Mouse (Mus musculus): ENCODE measurements at regions not wholly inside any gene's neighbourhood (a gene's known extent, or its start where the extent isn't known, plus 50 kb on each side); places are given as distances from the start of the nearest gene placed in this dataset.
"Not testable (repeated sequence)": the region's sequence is repeated elsewhere in the genome, so short reads cannot be mapped to it uniquely, and the experiment has no call there.

GRCm38 (mm10) chr4:49958275-49958674 lies 112.7 kb upstream of the Grin3a start:
- peak; percentile 63 for TF ChIP-seq CTCF (IDR thresholded peaks at IDR 0.05)
- H3K36me3 ChIP-seq (ENCODE audit: insufficient read depth, low read length), result no peaks in the 10 kb centered on the region
- H3K4me3 ChIP-seq (ENCODE audit: low read depth, low read length), result no peak overlapping the region
- H3K27me3 ChIP-seq (ENCODE audit: insufficient read depth, low read length), result no peaks in the 10 kb centered on the region
- no peaks in the 10 kb centered on the region for H3K4me1 ChIP-seq (ENCODE audit: insufficient read depth, low read length)
- no peak overlapping the region for H3K4me2 ChIP-seq (ENCODE audit: low read depth, low read length, poor library complexity, severe bottlenecking)
- peak; percentile 60 for DNase-seq (ENCODE audit: low spot score)
- no peaks in the 10 kb centered on the region for H3K9me3 ChIP-seq (ENCODE audit: low read length)
- H3K9ac ChIP-seq (replicated peaks; ENCODE audit: low read length, poor library complexity, severe bottlenecking), result no peak overlapping the region
- WGBS, result 30% methylated on average over 2 of the region's 2 CpGs
- no peak for ATAC-seq (ENCODE audit: low FRiP score)
- H3K27ac ChIP-seq (ENCODE audit: low read depth, low read length), result no peak overlapping the region

DNA sequence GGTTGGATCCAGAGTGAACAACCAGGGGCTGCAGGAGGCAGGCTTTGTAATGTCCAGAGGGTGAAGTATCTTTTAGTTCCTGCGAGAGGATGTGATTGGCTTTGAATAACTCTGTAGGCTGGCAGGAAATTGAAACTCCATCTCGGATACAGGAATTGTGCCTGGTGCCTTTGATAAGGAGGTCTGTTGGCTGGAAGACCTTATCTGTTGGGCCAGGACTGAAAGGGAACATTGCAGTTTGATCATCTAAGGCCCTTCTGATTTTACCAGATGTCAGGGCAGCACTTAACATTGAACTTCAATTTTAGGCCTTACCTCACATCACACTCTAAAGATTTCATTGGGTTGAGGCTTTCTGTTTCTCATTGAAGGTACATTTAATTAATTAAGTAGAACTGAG lies 111.3 kb upstream of the Grin3a start:
- DNase-seq (ENCODE audit: low spot score) (no peak), ATAC-seq (ENCODE audit: low FRiP score) (no peak)
- no peak overlapping the region for H3K27ac ChIP-seq (ENCODE audit: low read depth, low read length)
- no peaks in the 10 kb centered on the region for H3K4me1 ChIP-seq (ENCODE audit: insufficient read depth, low read length)
- no peak for TF ChIP-seq CTCF (IDR thresholded peaks at IDR 0.05)
- no peaks in the 10 kb centered on the region for H3K36me3 ChIP-seq (ENCODE audit: insufficient read depth, low read length)
- no peak overlapping the region for H3K4me2 ChIP-seq (ENCODE audit: low read depth, low read length, poor library complexity, severe bottlenecking)
- H3K4me3 ChIP-seq (ENCODE audit: low read depth, low read length), result no peak overlapping the region
- WGBS, result 60% methylated on average over 2 of the region's 2 CpGs
- no peaks in the 10 kb centered on the region for H3K27me3 ChIP-seq (ENCODE audit: insufficient read depth, low read length)
- no peak overlapping the region for H3K9ac ChIP-seq (replicated peaks; ENCODE audit: low read length, poor library complexity, severe bottlenecking)
- no peaks in the 10 kb centered on the region for H3K9me3 ChIP-seq (ENCODE audit: low read length)

GRCm38 (mm10) chr4:49946306-49946705 lies 100.8 kb upstream of the Grin3a start:
- 85% methylated on average over 7 of the region's 7 CpGs for WGBS
- peak; percentile 18 for DNase-seq (ENCODE audit: low spot score)
- H3K4me3 ChIP-seq (ENCODE audit: low read depth, low read length), result no peak overlapping the region

GRCm38 (mm10) chr4:49937471-49937870 lies 91.9 kb upstream of the Grin3a start:
- no peak for TF ChIP-seq CTCF (IDR thresholded peaks at IDR 0.05)
- DNase-seq (ENCODE audit: low spot score) (no peak), ATAC-seq (ENCODE audit: low FRiP score) (no peak)
- Histone ChIP-seq H3K4me3 (ENCODE audit: low read depth, low read length) (no peak overlapping the region), H3K4me2 (ENCODE audit: low read depth, low read length, poor library complexity, severe bottlenecking) (no peak overlapping the region), H3K9me3 (ENCODE audit: low read length) (no peaks in the 10 kb centered on the region), H3K36me3 (ENCODE audit: insufficient read depth, low read length) (no peaks in the 10 kb centered on the region), H3K27ac (ENCODE audit: low read depth, low read length) (no peak overlapping the region), H3K4me1 (ENCODE audit: insufficient read depth, low read length) (no peaks in the 10 kb centered on the region), H3K9ac (replicated peaks; ENCODE audit: low read length, poor library complexity, severe bottlenecking) (no peak overlapping the region), H3K27me3 (ENCODE audit: insufficient read depth, low read length) (no peaks in the 10 kb centered on the region)
- 81% methylated on average over 1 of the region's 1 CpGs for WGBS

More at GRCm38 (mm10) chr4:49946306-49946705, 100.8 kb upstream of the Grin3a start:
- Histone ChIP-seq H3K9ac (replicated peaks; ENCODE audit: low read length, poor library complexity, severe bottlenecking) (no peak overlapping the region), H3K27ac (ENCODE audit: low read depth, low read length) (no peak overlapping the region), H3K36me3 (ENCODE audit: insufficient read depth, low read length) (no peaks in the 10 kb centered on the region), H3K4me1 (ENCODE audit: insufficient read depth, low read length) (no peaks in the 10 kb centered on the region), H3K9me3 (ENCODE audit: low read length) (no peaks in the 10 kb centered on the region), H3K4me2 (ENCODE audit: low read depth, low read length, poor library complexity, severe bottlenecking) (no peak overlapping the region), H3K27me3 (ENCODE audit: insufficient read depth, low read length) (no peaks in the 10 kb centered on the region)
- ATAC-seq (ENCODE audit: low FRiP score), result no peak
- no peak for TF ChIP-seq CTCF (IDR thresholded peaks at IDR 0.05)

DNA sequence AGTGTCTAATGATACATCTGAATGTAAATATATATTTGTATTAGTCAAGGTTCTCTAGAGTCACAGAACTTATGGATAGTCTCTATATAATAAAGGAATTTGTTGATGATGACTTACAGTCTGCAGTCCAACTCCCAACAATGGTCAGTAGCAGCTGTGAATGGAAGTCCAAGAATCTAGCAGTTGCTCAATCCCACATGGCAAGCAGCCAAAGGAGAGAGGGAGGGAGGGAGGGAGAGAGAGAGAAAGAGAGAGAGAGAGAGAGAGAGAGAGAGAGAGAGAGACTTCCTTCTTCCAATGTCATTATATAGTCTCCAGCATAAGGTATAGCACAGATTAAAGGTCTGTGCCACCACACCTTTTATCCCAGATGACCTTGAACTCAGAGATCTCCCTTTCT lies 84.1 kb upstream of the Grin3a start:
- not testable (repeated sequence) for H3K36me3 ChIP-seq (ENCODE audit: insufficient read depth, low read length); H3K27ac ChIP-seq (ENCODE audit: low read depth, low read length); H3K4me1 ChIP-seq (ENCODE audit: insufficient read depth, low read length); DNase-seq (ENCODE audit: low spot score); H3K9me3 ChIP-seq (ENCODE audit: low read length); H3K27me3 ChIP-seq (ENCODE audit: insufficient read depth, low read length); H3K4me3 ChIP-seq (ENCODE audit: low read depth, low read length); H3K4me2 ChIP-seq (ENCODE audit: low read depth, low read length, poor library complexity, severe bottlenecking); ATAC-seq (ENCODE audit: low FRiP score); H3K9ac ChIP-seq (replicated peaks; ENCODE audit: low read length, poor library complexity, severe bottlenecking)

DNA sequence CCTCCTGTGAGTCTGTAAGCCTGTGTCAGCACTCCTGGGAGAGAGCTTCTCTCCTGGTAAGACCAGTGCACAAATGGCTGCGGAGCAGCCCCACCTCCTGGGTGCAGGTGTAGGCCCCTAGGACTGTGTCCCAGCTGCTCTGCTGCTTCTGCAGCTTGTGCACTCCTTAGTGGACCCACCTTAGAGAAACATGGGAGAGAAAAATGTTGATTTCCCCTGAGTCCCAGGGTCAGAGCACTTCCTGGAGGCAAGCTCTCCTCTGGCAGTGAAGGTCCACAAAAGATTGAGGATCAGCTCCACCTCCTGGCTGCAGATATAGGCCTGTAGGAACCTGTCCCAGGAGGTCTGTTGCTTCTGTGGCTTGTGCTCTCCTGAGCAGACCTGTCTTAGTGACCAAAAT lies 81.5 kb upstream of the Grin3a start:
- Histone ChIP-seq H3K27ac (ENCODE audit: low read depth, low read length) (no peak overlapping the region), H3K4me2 (ENCODE audit: low read depth, low read length, poor library complexity, severe bottlenecking) (no peak overlapping the region), H3K9ac (replicated peaks; ENCODE audit: low read length, poor library complexity, severe bottlenecking) (no peak overlapping the region), H3K36me3 (ENCODE audit: insufficient read depth, low read length) (no peaks in the 10 kb centered on the region), H3K4me3 (ENCODE audit: low read depth, low read length) (no peak overlapping the region), H3K4me1 (ENCODE audit: insufficient read depth, low read length) (no peaks in the 10 kb centered on the region), H3K9me3 (ENCODE audit: low read length) (no peaks in the 10 kb centered on the region), H3K27me3 (ENCODE audit: insufficient read depth, low read length) (no peaks in the 10 kb centered on the region)
- TF ChIP-seq CTCF (IDR thresholded peaks at IDR 0.05), result no peak
- 91% methylated on average over 1 of the region's 1 CpGs for WGBS
- ATAC-seq (ENCODE audit: low FRiP score) (no peak), DNase-seq (ENCODE audit: low spot score) (no peak)
